Mouse (Mus musculus): Measurements from ENCODE around the gene Cyp27a1. TPM values are rescaled to one million over a fixed set of nuclear protein-coding genes. Genes with fewer than 3 reads are reported as not detected.

Cyp27a1 gene
- polyA plus RNA-seq, 1 experiment from 2014 or later: 30.0 TPM

GRCm38 (mm10) chr1:74702142-74702553 is 11.2 kb upstream of the Cyp27a1 start:
- DNase-seq (no peak), ATAC-seq (no peak)
- Histone ChIP-seq H3K9ac (replicated peaks) (no peak overlapping the region), H3K36me3 (replicated peaks; ENCODE audit: insufficient read depth, low read length) (peaks cover 8% of the 10 kb centered on the region), H3K4me2 (ENCODE audit: low read depth, low read length) (no peak overlapping the region), H3K9me3 (ENCODE audit: low read length) (no peaks in the 10 kb centered on the region), H3K4me1 (ENCODE audit: insufficient read depth) (peaks cover 16% of the 10 kb centered on the region), H3K27ac (ENCODE audit: low read depth) (no peak overlapping the region), H3K4me3 (ENCODE audit: low read depth, low read length) (no peak overlapping the region), H3K27me3 (ENCODE audit: insufficient read depth, low read length) (no peaks in the 10 kb centered on the region)
- WGBS (ENCODE audit: insufficient replicate concordance): 60% methylated on average over 6 of the region's 6 CpGs
- TF ChIP-seq CTCF (IDR thresholded peaks at IDR 0.05; ENCODE audit: low read depth): no peak
- no peak for TF ChIP-seq EP300 (IDR thresholded peaks at IDR 0.05; ENCODE audit: low read depth)

- Histone ChIP-seq H3K4me3 (ENCODE audit: low read depth, low read length) (no peak overlapping the region), H3K27me3 (ENCODE audit: insufficient read depth, low read length) (no peaks in the 10 kb centered on the region), H3K36me3 (replicated peaks; ENCODE audit: insufficient read depth, low read length) (0 out of 2 replicates have a peak, but pooled peaks cover 3% of the 10 kb centered on the region), H3K4me2 (ENCODE audit: low read depth, low read length) (no peak overlapping the region), H3K9me3 (ENCODE audit: low read length) (no peaks in the 10 kb centered on the region), H3K9ac (replicated peaks) (no peak overlapping the region), H3K4me1 (ENCODE audit: insufficient read depth) (0 out of 2 replicates have a peak, but pooled peaks cover 7% of the 10 kb centered on the region), H3K27ac (ENCODE audit: low read depth) (no peak overlapping the region)
- WGBS (ENCODE audit: insufficient replicate concordance): 69% methylated on average over 3 of the region's 3 CpGs
- no peak for ATAC-seq
- no peak for DNase-seq
- TF ChIP-seq CTCF (IDR thresholded peaks at IDR 0.05; ENCODE audit: low read depth) (no peak), EP300 (IDR thresholded peaks at IDR 0.05; ENCODE audit: low read depth) (no peak)
Observed at GRCm38 (mm10) chr1:74704156-74704555, 9.2 kb upstream of the Cyp27a1 start.

DNA sequence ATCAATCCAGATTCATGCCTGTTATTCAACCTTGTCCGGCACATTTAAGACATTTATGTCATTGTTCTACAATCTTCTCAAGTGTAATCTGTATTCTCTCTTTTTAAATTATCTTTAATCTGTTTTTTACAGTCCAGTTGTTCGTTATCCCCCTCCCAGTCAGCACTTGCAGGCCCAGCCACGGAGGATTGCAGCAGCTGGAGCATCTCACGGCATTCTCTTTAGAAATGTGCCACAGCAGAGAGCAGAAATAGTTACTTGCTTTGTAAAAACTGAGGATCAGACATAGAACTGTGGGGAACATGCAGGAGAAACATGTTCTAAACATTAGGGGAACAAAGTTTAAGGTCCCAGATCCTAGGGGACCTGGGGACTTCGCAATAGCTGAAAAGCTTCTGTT is 8.4 kb upstream of the Cyp27a1 start:
- H3K27me3 ChIP-seq (ENCODE audit: insufficient read depth, low read length): no peaks in the 10 kb centered on the region
- no peaks in the 10 kb centered on the region for H3K9me3 ChIP-seq (ENCODE audit: low read length)
- no peak overlapping the region for H3K27ac ChIP-seq (ENCODE audit: low read depth)
- H3K9ac ChIP-seq (replicated peaks): no peak overlapping the region
- no peak for DNase-seq
- H3K4me1 ChIP-seq (ENCODE audit: insufficient read depth): 0 out of 2 replicates have a peak, but pooled peaks cover 5% of the 10 kb centered on the region
- no peak for TF ChIP-seq EP300 (IDR thresholded peaks at IDR 0.05; ENCODE audit: low read depth)
- no peak for TF ChIP-seq CTCF (IDR thresholded peaks at IDR 0.05; ENCODE audit: low read depth)
- ATAC-seq: no peak
- 0 out of 2 replicates have a peak, but pooled peaks cover 3% of the 10 kb centered on the region for H3K36me3 ChIP-seq (replicated peaks; ENCODE audit: insufficient read depth, low read length)
- no peak overlapping the region for H3K4me2 ChIP-seq (ENCODE audit: low read depth, low read length)
- H3K4me3 ChIP-seq (ENCODE audit: low read depth, low read length): no peak overlapping the region
- 67% methylated on average over 5 of the region's 5 CpGs for WGBS (ENCODE audit: insufficient replicate concordance)

DNA sequence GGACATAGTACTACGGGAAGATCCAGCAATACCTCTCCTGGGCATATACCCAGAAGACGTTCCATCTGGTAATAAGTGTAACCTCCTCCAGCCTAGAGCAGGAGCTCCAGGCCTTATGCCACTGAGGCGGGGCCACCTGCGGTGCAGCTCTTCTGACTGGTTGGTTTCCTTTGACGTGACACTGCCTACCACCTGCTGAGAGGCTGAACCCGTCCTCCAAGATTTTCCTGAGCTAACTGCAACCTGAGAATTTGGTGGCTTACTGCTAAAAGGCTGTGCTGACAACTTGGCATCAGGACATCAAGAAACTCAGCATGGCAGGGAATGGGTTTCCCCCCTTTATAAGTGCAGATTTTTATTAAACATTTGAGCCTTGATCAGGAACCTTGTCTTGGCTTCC is 3.8 kb upstream of the Cyp27a1 start:
- Histone ChIP-seq H3K27me3 (ENCODE audit: insufficient read depth, low read length) (no peaks in the 10 kb centered on the region), H3K36me3 (replicated peaks; ENCODE audit: insufficient read depth, low read length) (no peaks in the 10 kb centered on the region), H3K4me3 (ENCODE audit: low read depth, low read length) (no peak overlapping the region), H3K4me1 (ENCODE audit: insufficient read depth) (peaks cover 8% of the 10 kb centered on the region; the same call in 1 of the 2 replicates), H3K9me3 (ENCODE audit: low read length) (no peaks in the 10 kb centered on the region), H3K4me2 (ENCODE audit: low read depth, low read length) (no peak overlapping the region), H3K27ac (ENCODE audit: low read depth) (no peak overlapping the region), H3K9ac (replicated peaks) (no peak overlapping the region)
- ATAC-seq (no peak), DNase-seq (no peak)
- 46% methylated on average over 6 of the region's 6 CpGs for WGBS (ENCODE audit: insufficient replicate concordance)
- TF ChIP-seq CTCF (IDR thresholded peaks at IDR 0.05; ENCODE audit: low read depth) (no peak), EP300 (IDR thresholded peaks at IDR 0.05; ENCODE audit: low read depth) (no peak)

GRCm38 (mm10) chr1:74712046-74712445 is 1.3 kb upstream of the Cyp27a1 start:
- H3K9ac ChIP-seq (replicated peaks): no peak overlapping the region
- peaks cover 3% of the 10 kb centered on the region; the same call in 1 of the 2 replicates for H3K4me1 ChIP-seq (ENCODE audit: insufficient read depth)
- no peaks in the 10 kb centered on the region for H3K27me3 ChIP-seq (ENCODE audit: insufficient read depth, low read length)
- no peak overlapping the region for H3K4me3 ChIP-seq (ENCODE audit: low read depth, low read length)
- no peak for DNase-seq
- TF ChIP-seq EP300 (IDR thresholded peaks at IDR 0.05; ENCODE audit: low read depth) (no peak), CTCF (IDR thresholded peaks at IDR 0.05; ENCODE audit: low read depth) (peak; percentile 30)
- H3K36me3 ChIP-seq (replicated peaks; ENCODE audit: insufficient read depth, low read length): no peaks in the 10 kb centered on the region
- WGBS (ENCODE audit: insufficient replicate concordance): 55% methylated on average over 4 of the region's 4 CpGs
- H3K27ac ChIP-seq (ENCODE audit: low read depth): peak overlapping the region; percentile 94
- H3K9me3 ChIP-seq (ENCODE audit: low read length): no peaks in the 10 kb centered on the region
- H3K4me2 ChIP-seq (ENCODE audit: low read depth, low read length): no peak overlapping the region; the same call in 1 of the 2 replicates
- no peak for ATAC-seq

DNA sequence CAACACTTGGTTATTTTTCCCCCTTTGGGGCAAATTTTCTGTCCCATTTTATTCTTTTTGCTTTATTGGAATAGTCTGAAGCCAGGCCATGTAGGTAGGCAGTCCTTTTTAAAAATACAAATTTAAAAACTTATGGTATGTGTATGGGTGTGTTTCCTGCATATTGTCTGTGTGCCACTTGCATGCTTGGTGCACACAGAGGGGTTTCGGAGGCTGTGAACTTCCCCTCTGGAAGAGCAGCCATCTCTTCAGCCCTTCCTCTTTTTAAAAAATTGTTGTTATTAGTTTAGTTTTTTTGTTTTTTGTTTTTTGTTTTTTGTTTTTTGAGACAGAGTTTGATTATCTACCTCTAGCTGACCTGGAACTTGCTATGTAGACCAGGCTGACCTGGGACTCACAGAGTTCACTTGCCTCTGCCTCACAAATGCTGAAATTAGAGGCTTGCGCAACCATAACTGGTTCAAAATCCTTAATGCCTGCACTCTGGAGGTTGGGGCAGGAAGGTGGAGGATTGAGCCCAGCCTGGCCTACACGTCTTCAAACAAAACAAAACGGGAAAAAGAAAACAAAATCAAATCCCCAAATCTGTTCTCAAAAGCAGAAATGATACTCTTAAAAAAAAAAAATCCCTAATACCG is 794 bp upstream of the Cyp27a1 start:
- H3K9ac ChIP-seq (replicated peaks): no peak overlapping the region
- H3K36me3 ChIP-seq (replicated peaks; ENCODE audit: insufficient read depth, low read length): no peaks in the 10 kb centered on the region
- no peaks in the 10 kb centered on the region for H3K27me3 ChIP-seq (ENCODE audit: insufficient read depth, low read length)
- WGBS (ENCODE audit: insufficient replicate concordance): 24% methylated on average over 5 of the region's 5 CpGs
- DNase-seq: peak; percentile 32
- TF ChIP-seq CTCF (IDR thresholded peaks at IDR 0.05; ENCODE audit: low read depth): no peak
- TF ChIP-seq EP300 (IDR thresholded peaks at IDR 0.05; ENCODE audit: low read depth): no peak
- peak overlapping the region; percentile 60 for H3K4me3 ChIP-seq (ENCODE audit: low read depth, low read length)
- H3K4me1 ChIP-seq (ENCODE audit: insufficient read depth): peaks cover 3% of the 10 kb centered on the region; the same call in 1 of the 2 replicates
- ATAC-seq: peak; percentile 69
- peak overlapping the region; percentile 94 for H3K27ac ChIP-seq (ENCODE audit: low read depth)
- H3K9me3 ChIP-seq (ENCODE audit: low read length): no peaks in the 10 kb centered on the region
- peak overlapping the region; percentile 85 for H3K4me2 ChIP-seq (ENCODE audit: low read depth, low read length)
